Mouse (Mus musculus): ENCODE data around the gene Nnat.

- TF ChIP-seq CTCF (IDR thresholded peaks at IDR 0.05; ENCODE audit: borderline replicate concordance, control insufficient read depth, extremely low read depth, insufficient read depth, low read length, poor library complexity) (no peak), POLR2A (IDR thresholded peaks at IDR 0.05; ENCODE audit: control insufficient read depth, extremely low read depth, insufficient read depth, low read length, poor library complexity) (no peak)
Observed at GRCm38 (mm10) chr2:157607542-157608236, 47.8 kb downstream of the Nnat start.
